Mouse (Mus musculus) ES-E14 (cell line): ENCODE measurements around the gene Pcgf1.

Experiments
- CHD2 ChIP-seq: IDR thresholded peaks from 2 replicates; pipeline ENCODE4 v1.6.1; 2014; ENCODE audit warnings: mild to moderate bottlenecking, low read depth, low read length, inconsistent platforms
- MAFK ChIP-seq: IDR thresholded peaks from 2 replicates; pipeline ENCODE4 v1.6.1; 2014; ENCODE audit warnings: mild to moderate bottlenecking, low read depth, low read length, inconsistent platforms; ENCODE audit not compliant: insufficient read depth
- ZC3H11A ChIP-seq: IDR thresholded peaks from 2 replicates; pipeline ENCODE4 v1.6.1; 2012; ENCODE audit warnings: low read depth, mild to moderate bottlenecking, inconsistent platforms, low read length, borderline replicate concordance
- ZNF384 ChIP-seq: IDR thresholded peaks from 2 replicates; pipeline ENCODE4 v1.6.1; 2012; ENCODE audit warnings: low read depth, low read length, inconsistent platforms

DNA sequence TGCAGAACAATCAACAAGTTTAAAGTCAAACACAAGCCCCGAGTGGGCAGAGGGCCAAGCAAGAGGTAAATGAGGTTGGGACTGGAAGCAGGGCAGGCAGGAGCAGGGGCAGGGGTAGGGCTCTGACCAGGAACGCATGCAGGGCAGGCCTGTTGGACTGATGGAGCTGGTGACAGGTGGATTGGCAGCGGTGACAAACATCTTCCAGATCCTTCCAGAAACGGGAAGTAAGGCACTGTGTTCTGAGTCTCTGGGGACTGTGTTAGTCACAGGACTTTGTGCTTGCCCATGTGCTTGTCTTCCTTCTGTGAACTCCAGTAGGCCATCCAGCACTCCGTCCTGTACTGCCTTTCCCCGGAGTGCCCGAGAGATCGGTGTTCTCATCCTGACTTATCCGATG is 32.9 kb upstream of the Pcgf1 start:
- TF ChIP-seq CHD2 (no peak), ZC3H11A (no peak), ZNF384 (no peak), MAFK (no peak)
